Mouse (Mus musculus): ENCODE data around the gene Gm3138.
"Not testable (repeated sequence)": the region's sequence is repeated elsewhere in the genome, so short reads cannot be mapped to it uniquely, and the experiment has no call there.

Gene Gm3138

GRCm38 (mm10) chr14:4249331-4249730 lies at the start of gene Gm3138:
Gm3138 (plus strand) TSS chr14:4249631.
- not testable (repeated sequence) for DNase-seq

- not testable (repeated sequence) for DNase-seq
Observed at GRCm38 (mm10) chr14:4269238-4269950, 20.0 kb downstream of the Gm3138 start.

GRCm38 (mm10) chr14:4279828-4280227 lies 30.4 kb downstream of the Gm3138 start:
- not testable (repeated sequence) for DNase-seq
